Mouse (Mus musculus): ENCODE results near the gene Sdc3. TPM values are rescaled to one million over a fixed set of nuclear protein-coding genes. Genes with fewer than 3 reads are reported as not detected.

Sdc3 gene
- polyA plus RNA-seq, 1 experiment from 2014 or later: 12.1 TPM

GRCm38 (mm10) chr4:130865460-130865859 is 73.1 kb downstream of the Sdc3 start:
- H3K27me3 ChIP-seq (replicated peaks; ENCODE audit: control insufficient read depth, insufficient read depth, low read length): peaks cover 27% of the 10 kb centered on the region
- WGBS: 41% methylated on average over 9 of the region's 9 CpGs
- DNase-seq (ENCODE audit: low spot score): no peak

GRCm38 (mm10) chr4:130865901-130866371 is 73.6 kb downstream of the Sdc3 start:
- no peak for ATAC-seq (replicated peaks; ENCODE audit: low FRiP score)
- no peak for DNase-seq (ENCODE audit: low spot score)
- H3K4me3 ChIP-seq (ENCODE audit: low read depth, low read length): no peak overlapping the region
- no peak overlapping the region for H3K9ac ChIP-seq (ENCODE audit: low read depth, low read length)
- no peaks in the 10 kb centered on the region for H3K9me3 ChIP-seq (ENCODE audit: control insufficient read depth, low read length)
- WGBS: 37% methylated on average over 8 of the region's 8 CpGs
- no peaks in the 10 kb centered on the region for H3K4me1 ChIP-seq (replicated peaks; ENCODE audit: control insufficient read depth, insufficient read depth, low read length)
- no peaks in the 10 kb centered on the region for H3K36me3 ChIP-seq (ENCODE audit: control insufficient read depth, insufficient read depth, low read length)
- no peak overlapping the region for H3K4me2 ChIP-seq
- H3K27me3 ChIP-seq (replicated peaks; ENCODE audit: control insufficient read depth, insufficient read depth, low read length): peaks cover 27% of the 10 kb centered on the region
- H3K27ac ChIP-seq (ENCODE audit: low read depth, low read length): no peak overlapping the region

More at GRCm38 (mm10) chr4:130865460-130865859, 73.1 kb downstream of the Sdc3 start:
- Histone ChIP-seq H3K4me1 (replicated peaks; ENCODE audit: control insufficient read depth, insufficient read depth, low read length) (no peaks in the 10 kb centered on the region), H3K36me3 (ENCODE audit: control insufficient read depth, insufficient read depth, low read length) (no peaks in the 10 kb centered on the region), H3K9ac (ENCODE audit: low read depth, low read length) (no peak overlapping the region), H3K4me3 (ENCODE audit: low read depth, low read length) (no peak overlapping the region), H3K9me3 (ENCODE audit: control insufficient read depth, low read length) (no peaks in the 10 kb centered on the region), H3K27ac (ENCODE audit: low read depth, low read length) (no peak overlapping the region), H3K4me2 (no peak overlapping the region)
- ATAC-seq (replicated peaks; ENCODE audit: low FRiP score): no peak

- DNase-seq (ENCODE audit: low spot score) (no peak), ATAC-seq (replicated peaks; ENCODE audit: low FRiP score) (no peak)
- WGBS: 63% methylated on average over 6 of the region's 6 CpGs
- no peak overlapping the region for H3K27ac ChIP-seq (ENCODE audit: low read depth, low read length)
- H3K4me3 ChIP-seq (ENCODE audit: low read depth, low read length): no peak overlapping the region
- no peaks in the 10 kb centered on the region for H3K9me3 ChIP-seq (ENCODE audit: control insufficient read depth, low read length)
- no peaks in the 10 kb centered on the region for H3K36me3 ChIP-seq (ENCODE audit: control insufficient read depth, insufficient read depth, low read length)
- no peak overlapping the region for H3K9ac ChIP-seq (ENCODE audit: low read depth, low read length)
- no peak overlapping the region for H3K4me2 ChIP-seq
- H3K27me3 ChIP-seq (replicated peaks; ENCODE audit: control insufficient read depth, insufficient read depth, low read length): peaks cover 13% of the 10 kb centered on the region; the same call in 1 of the 2 replicates
- H3K4me1 ChIP-seq (replicated peaks; ENCODE audit: control insufficient read depth, insufficient read depth, low read length): no peaks in the 10 kb centered on the region
These were observed 75.6 kb downstream of the Sdc3 start for GRCm38 (mm10) chr4:130867940-130868339.

GRCm38 (mm10) chr4:130868803-130869202 is 76.5 kb downstream of the Sdc3 start:
- no peak for DNase-seq (ENCODE audit: low spot score)
- H3K27ac ChIP-seq (ENCODE audit: low read depth, low read length): no peak overlapping the region
- H3K27me3 ChIP-seq (replicated peaks; ENCODE audit: control insufficient read depth, insufficient read depth, low read length): peaks cover 13% of the 10 kb centered on the region; the same call in 1 of the 2 replicates
- ATAC-seq (replicated peaks; ENCODE audit: low FRiP score): no peak
- H3K9me3 ChIP-seq (ENCODE audit: control insufficient read depth, low read length): no peaks in the 10 kb centered on the region
- H3K4me3 ChIP-seq (ENCODE audit: low read depth, low read length): no peak overlapping the region
- no peaks in the 10 kb centered on the region for H3K36me3 ChIP-seq (ENCODE audit: control insufficient read depth, insufficient read depth, low read length)
- no peaks in the 10 kb centered on the region for H3K4me1 ChIP-seq (replicated peaks; ENCODE audit: control insufficient read depth, insufficient read depth, low read length)
- 51% methylated on average over 5 of the region's 5 CpGs for WGBS
- H3K9ac ChIP-seq (ENCODE audit: low read depth, low read length): no peak overlapping the region
- H3K4me2 ChIP-seq: no peak overlapping the region

GRCm38 (mm10) chr4:130872414-130872813 is 80.1 kb downstream of the Sdc3 start:
- 53% methylated on average over 11 of the region's 11 CpGs for WGBS
- Histone ChIP-seq H3K27me3 (replicated peaks; ENCODE audit: control insufficient read depth, insufficient read depth, low read length) (peaks cover 3% of the 10 kb centered on the region), H3K36me3 (ENCODE audit: control insufficient read depth, insufficient read depth, low read length) (no peaks in the 10 kb centered on the region), H3K9me3 (ENCODE audit: control insufficient read depth, low read length) (no peaks in the 10 kb centered on the region), H3K4me2 (no peak overlapping the region), H3K4me3 (ENCODE audit: low read depth, low read length) (no peak overlapping the region), H3K9ac (ENCODE audit: low read depth, low read length) (no peak overlapping the region), H3K27ac (ENCODE audit: low read depth, low read length) (no peak overlapping the region), H3K4me1 (replicated peaks; ENCODE audit: control insufficient read depth, insufficient read depth, low read length) (no peaks in the 10 kb centered on the region)
- ATAC-seq (replicated peaks; ENCODE audit: low FRiP score) (no peak), DNase-seq (ENCODE audit: low spot score) (no peak)

- H3K4me2 ChIP-seq: no peak overlapping the region
- H3K4me3 ChIP-seq (ENCODE audit: low read depth, low read length): no peak overlapping the region
- WGBS: 67% methylated on average over 5 of the region's 5 CpGs
- no peaks in the 10 kb centered on the region for H3K36me3 ChIP-seq (ENCODE audit: control insufficient read depth, insufficient read depth, low read length)
- H3K27ac ChIP-seq (ENCODE audit: low read depth, low read length): no peak overlapping the region
- no peaks in the 10 kb centered on the region for H3K4me1 ChIP-seq (replicated peaks; ENCODE audit: control insufficient read depth, insufficient read depth, low read length)
- peaks cover 2% of the 10 kb centered on the region for H3K27me3 ChIP-seq (replicated peaks; ENCODE audit: control insufficient read depth, insufficient read depth, low read length)
- ATAC-seq (replicated peaks; ENCODE audit: low FRiP score) (no peak), DNase-seq (ENCODE audit: low spot score) (no peak)
- no peak overlapping the region for H3K9ac ChIP-seq (ENCODE audit: low read depth, low read length)
- H3K9me3 ChIP-seq (ENCODE audit: control insufficient read depth, low read length): no peaks in the 10 kb centered on the region
These were observed 81.1 kb downstream of the Sdc3 start for GRCm38 (mm10) chr4:130873440-130873839.

GRCm38 (mm10) chr4:130874601-130875000 is 82.3 kb downstream of the Sdc3 start:
- no peak overlapping the region for H3K4me3 ChIP-seq (ENCODE audit: low read depth, low read length)
- H3K4me1 ChIP-seq (replicated peaks; ENCODE audit: control insufficient read depth, insufficient read depth, low read length): no peaks in the 10 kb centered on the region
- no peak for DNase-seq (ENCODE audit: low spot score)
- H3K27me3 ChIP-seq (replicated peaks; ENCODE audit: control insufficient read depth, insufficient read depth, low read length): peaks cover 2% of the 10 kb centered on the region
- no peak overlapping the region for H3K27ac ChIP-seq (ENCODE audit: low read depth, low read length)
- H3K9me3 ChIP-seq (ENCODE audit: control insufficient read depth, low read length): no peaks in the 10 kb centered on the region
- H3K4me2 ChIP-seq: no peak overlapping the region
- no peak for ATAC-seq (replicated peaks; ENCODE audit: low FRiP score)
- H3K36me3 ChIP-seq (ENCODE audit: control insufficient read depth, insufficient read depth, low read length): no peaks in the 10 kb centered on the region
- 33% methylated on average over 10 of the region's 10 CpGs for WGBS
- no peak overlapping the region for H3K9ac ChIP-seq (ENCODE audit: low read depth, low read length)

Other genes starting within 250 kb of the Sdc3 start
- 1.3 and 1.8 TPM in 2 replicates for gene Nkain1, start 218.4 kb upstream of the Sdc3 start, polyA plus RNA-seq (2014; fragmentation: Nextera tagmentation; extraction: Ambion mirVana)
- gene Pum1, start 129.2 kb upstream of the Sdc3 start, polyA plus RNA-seq (2014; fragmentation: Nextera tagmentation; extraction: Ambion mirVana): 61.4 and 65.0 TPM in 2 replicates
- gene Laptm5, start 120.6 kb downstream of the Sdc3 start, polyA plus RNA-seq (2014; fragmentation: Nextera tagmentation; extraction: Ambion mirVana): 87.2 and 93.3 TPM in 2 replicates
- 0.29 and 0.32 TPM in 2 replicates for gene Matn1, start 151.8 kb downstream of the Sdc3 start, polyA plus RNA-seq (2014; fragmentation: Nextera tagmentation; extraction: Ambion mirVana)

Measured in liver, embryonic 11.5 days (tissue).